Mouse (Mus musculus) G1E (cell line): ENCODE data around the gene Triobp.

Source experiments
- CTCF ChIP-seq: IDR thresholded peaks from 2 replicates; pipeline ENCODE4 v1.5.1; 2012; ENCODE audit warnings: low read depth, low read length, inconsistent platforms, mixed read lengths
- GATA1 ChIP-seq: IDR thresholded peaks from 2 replicates; pipeline ENCODE4 v1.6.1; 2012; ENCODE audit warnings: borderline replicate concordance, low read length, inconsistent platforms, mixed read lengths

- TF ChIP-seq CTCF, result no peak
- TF ChIP-seq GATA1, result no peak
These were observed 102.8 kb downstream of the Triobp start for GRCm38 (mm10) chr15:79050160-79050845.
